19 mouse cellular contexts compared by ENCODE assay signal in the genomic region with DNA sequence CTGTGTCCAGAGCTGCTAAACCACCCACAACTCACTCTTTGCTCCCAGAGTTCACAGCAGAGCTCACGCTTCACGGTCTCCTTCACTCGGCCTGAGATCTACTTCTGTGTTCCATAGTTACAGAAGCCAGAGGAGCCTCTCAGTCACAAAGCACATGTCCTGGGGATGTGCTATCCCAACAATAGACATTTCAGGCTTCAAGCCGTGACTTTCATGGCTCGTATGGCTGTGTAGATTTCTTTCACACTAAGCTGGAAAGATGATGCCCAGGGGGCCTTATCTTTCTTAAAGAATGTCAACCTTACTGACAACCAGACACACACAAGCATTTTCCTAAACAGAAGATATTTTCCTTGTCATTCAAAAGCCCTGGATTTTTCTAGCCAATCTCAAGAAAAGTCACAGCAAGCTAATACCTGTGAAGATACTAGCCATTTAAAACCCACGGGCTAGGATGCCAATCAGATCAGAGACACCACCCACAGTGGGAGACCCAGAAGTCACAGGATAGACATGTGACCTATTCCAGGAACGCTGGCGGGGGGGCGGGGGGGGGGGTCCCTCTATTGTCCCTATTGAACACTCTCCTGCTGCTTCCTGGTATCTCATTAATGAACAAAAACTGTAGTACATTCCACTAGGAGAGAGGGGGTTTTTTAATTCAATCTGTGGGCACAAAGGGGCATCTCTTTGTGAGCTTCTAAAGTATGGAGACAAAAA.
DNase-seq lines count a peak whose midpoint lies in the region; ATAC-seq lines count a peak whose summit lies in the region.
"Had no signal": no experiment of that assay in that cellular context is flagged by ENCODE, and none has a peak within 500 bp of the region (broad histone marks: within the 10 kb centered on the region; RNA-seq: fewer than 3 reads in every experiment).

No protein-coding gene starts in this region.

- intact Hi-C loops in left cerebral cortex, postnatal 14 days (cut with DNase I): no loop called here

- no peak overlapping the region for H3K4me2 ChIP-seq in forebrain, embryonic 13.5 days
- H3K4me2 ChIP-seq in midbrain, embryonic 12.5 days (replicated peaks): peak overlapping the region; percentile 12
- H3K4me2 ChIP-seq: embryonic facial prominence, embryonic 12.5 days; heart, embryonic 13.5 days; limb, embryonic 12.5 days; liver, embryonic 15.5 days had no signal

- H3K9me3 ChIP-seq in forebrain, embryonic 13.5 days (replicated peaks): no peaks in the 10 kb centered on the region
- H3K9me3 ChIP-seq in forebrain, embryonic 10.5 days: 0 out of 2 replicates have a peak, but pooled peaks cover 4% of the 10 kb centered on the region
- 0 out of 2 replicates have a peak, but pooled peaks cover 12% of the 10 kb centered on the region for H3K9me3 ChIP-seq in hindbrain, embryonic 10.5 days
- no peaks in the 10 kb centered on the region for H3K9me3 ChIP-seq in midbrain, embryonic 12.5 days
- H3K9me3 ChIP-seq: embryonic facial prominence, embryonic 12.5 days; heart, embryonic 13.5 days; limb, embryonic 12.5 days had no signal

- no peaks in the 10 kb centered on the region for H3K27me3 ChIP-seq in forebrain, embryonic 13.5 days
- no peaks in the 10 kb centered on the region for H3K27me3 ChIP-seq in forebrain, embryonic 10.5 days (ENCODE audit: poor library complexity, severe bottlenecking)
- no peaks in the 10 kb centered on the region for H3K27me3 ChIP-seq in hindbrain, embryonic 10.5 days (ENCODE audit: insufficient read depth, poor library complexity, severe bottlenecking)
- H3K27me3 ChIP-seq in midbrain, embryonic 12.5 days: no peaks in the 10 kb centered on the region
- H3K27me3 ChIP-seq: CH12.LX; embryonic facial prominence, embryonic 12.5 days; heart, embryonic 13.5 days; limb, embryonic 12.5 days; liver, embryonic 15.5 days; Patski had no signal

- peak; percentile 36; the same call in 1 of the 2 replicates for ATAC-seq in forebrain, embryonic 13.5 days
- ATAC-seq in midbrain, embryonic 12.5 days (ENCODE audit: low FRiP score, low read depth): peak; percentile 82
- ATAC-seq: Patski had no signal

- H3K9ac ChIP-seq in forebrain, embryonic 13.5 days: no peak overlapping the region
- H3K9ac ChIP-seq in midbrain, embryonic 12.5 days (replicated peaks): no peak overlapping the region
- H3K9ac ChIP-seq: embryonic facial prominence, embryonic 12.5 days; heart, embryonic 13.5 days; limb, embryonic 12.5 days; liver, embryonic 15.5 days had no signal

- 0 out of 2 replicates have a peak overlapping the region, but pooled peaks have one; percentile 40 for H3K27ac ChIP-seq in forebrain, embryonic 13.5 days
- no peak overlapping the region for H3K27ac ChIP-seq in forebrain, embryonic 10.5 days
- H3K27ac ChIP-seq in hindbrain, embryonic 10.5 days: peak overlapping the region; percentile 82
- peak overlapping the region; percentile 15; the same call in 1 of the 2 replicates for H3K27ac ChIP-seq in midbrain, embryonic 12.5 days (replicated peaks)
- H3K27ac ChIP-seq: embryonic facial prominence, embryonic 12.5 days; heart, embryonic 13.5 days; left cerebral cortex, adult 2 months; limb, embryonic 12.5 days; liver, embryonic 15.5 days had no signal

- 6% methylated on average over 9 of the region's 9 CpGs for WGBS in forebrain, embryonic 13.5 days
- 15% methylated on average over 9 of the region's 9 CpGs for WGBS in forebrain, embryonic 10.5 days
- 26% methylated on average over 9 of the region's 9 CpGs for WGBS in hindbrain, embryonic 10.5 days
- 12% methylated on average over 9 of the region's 9 CpGs for WGBS in midbrain, embryonic 12.5 days

- DNase-seq in forebrain, embryonic 10.5 days (ENCODE audit: extremely low spot score, low spot score): no peak
- DNase-seq in ZHBTc4 (ENCODE audit: low read depth, low spot score): peak; percentile 48
- peak; percentile 82 for DNase-seq in hindbrain, embryonic 10.5 days (ENCODE audit: low spot score)
- DNase-seq in left cerebral cortex, postnatal 14 days (ENCODE audit: low spot score in 2 of 2): no peak
- no peak for DNase-seq in right cerebral cortex, postnatal 25 days
- no peak for DNase-seq in c-Kit-positive CD71-positive TER-119-positive erythroid progenitor cells, embryonic 14.5 days (ENCODE audit: low spot score)
- DNase-seq: cerebellum, adult 9-10 months; kidney, adult 2 months; lung, postnatal 36 days; thymus, postnatal 36 days had no signal

- H3K4me3 ChIP-seq in forebrain, embryonic 13.5 days: no peak overlapping the region
- no peak overlapping the region for H3K4me3 ChIP-seq in forebrain, embryonic 10.5 days
- H3K4me3 ChIP-seq in hindbrain, embryonic 10.5 days: 0 out of 2 replicates have a peak overlapping the region, but pooled peaks have one; percentile 6
- H3K4me3 ChIP-seq in midbrain, embryonic 12.5 days: no peak overlapping the region
- H3K4me3 ChIP-seq: embryonic facial prominence, embryonic 12.5 days; heart, embryonic 13.5 days; left cerebral cortex, adult 2 months; limb, embryonic 12.5 days; liver, embryonic 15.5 days had no signal

- peaks cover 5% of the 10 kb centered on the region for H3K4me1 ChIP-seq in forebrain, embryonic 13.5 days
- peaks cover 13% of the 10 kb centered on the region for H3K4me1 ChIP-seq in forebrain, embryonic 10.5 days
- H3K4me1 ChIP-seq in hindbrain, embryonic 10.5 days (replicated peaks): peaks cover 16% of the 10 kb centered on the region
- peaks cover 12% of the 10 kb centered on the region; the same call in 1 of the 2 replicates for H3K4me1 ChIP-seq in midbrain, embryonic 12.5 days
- H3K4me1 ChIP-seq: embryonic facial prominence, embryonic 12.5 days; heart, embryonic 13.5 days; limb, embryonic 12.5 days; liver, embryonic 15.5 days had no signal

- no peaks in the 10 kb centered on the region for H3K36me3 ChIP-seq in forebrain, embryonic 13.5 days (ENCODE audit: poor library complexity, severe bottlenecking)
- H3K36me3 ChIP-seq in forebrain, embryonic 10.5 days (replicated peaks): no peaks in the 10 kb centered on the region
- H3K36me3 ChIP-seq in hindbrain, embryonic 10.5 days: peaks cover 4% of the 10 kb centered on the region; the same call in 1 of the 2 replicates
- no peaks in the 10 kb centered on the region for H3K36me3 ChIP-seq in midbrain, embryonic 12.5 days
- H3K36me3 ChIP-seq: embryonic facial prominence, embryonic 12.5 days; heart, embryonic 13.5 days; limb, embryonic 12.5 days; liver, embryonic 15.5 days had no signal

Comparison
In these comparisons a context has a peak if more than half of its experiments do, and no peak if none do; other contexts are left out.
1. DNase-seq: peak in ZHBTc4 (single experiment) and hindbrain, embryonic 10.5 days (single experiment); none in forebrain, embryonic 10.5 days (single experiment), left cerebral cortex, postnatal 14 days (0 of 2), right cerebral cortex, postnatal 25 days (single experiment) and c-Kit-positive CD71-positive TER-119-positive erythroid progenitor cells, embryonic 14.5 days (single experiment).